Comparison of ENCODE assay signal across 8 mouse cellular contexts in the genomic region with DNA sequence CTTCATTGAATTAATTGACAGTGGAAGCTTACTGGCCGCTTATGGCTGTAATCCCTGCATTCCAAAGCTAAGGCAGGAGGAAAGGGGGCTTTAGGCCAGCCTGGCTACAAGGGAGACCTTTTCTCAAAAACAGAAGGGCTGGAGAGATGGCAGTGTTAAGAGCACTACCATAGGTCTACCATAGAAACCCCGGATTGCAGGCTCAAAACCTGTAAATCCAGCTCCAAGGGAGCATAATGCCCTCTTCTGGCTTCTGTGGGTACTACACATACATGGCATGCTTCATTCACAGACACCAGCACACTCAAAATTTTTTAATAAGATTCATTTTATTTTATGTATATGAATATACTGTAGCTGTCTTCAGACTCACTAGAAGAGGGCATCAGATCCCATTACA. TPM values are rescaled to one million over a fixed set of nuclear protein-coding genes. Genes with fewer than 3 reads are reported as not detected.
DNase-seq lines count a peak whose midpoint lies in the region; ATAC-seq and TF ChIP-seq lines count a peak whose summit lies in the region.
"Had no signal": no experiment of that assay in that cellular context is flagged by ENCODE, and none has a peak within 500 bp of the region (broad histone marks: within the 10 kb centered on the region; RNA-seq: fewer than 3 reads in every experiment).

No protein-coding gene starts in this region.

- peaks cover 75% of the 10 kb centered on the region for H3K36me3 ChIP-seq in midbrain, embryonic 10.5 days
- 0 out of 2 replicates have a peak, but pooled peaks cover 3% of the 10 kb centered on the region for H3K36me3 ChIP-seq in midbrain, embryonic 15.5 days (replicated peaks)
- peaks cover 21% of the 10 kb centered on the region for H3K36me3 ChIP-seq in limb, embryonic 14.5 days (ENCODE audit: control insufficient read depth, insufficient read depth, low read length)

- peak; percentile 55 for DNase-seq in midbrain, embryonic 10.5 days (ENCODE audit: low spot score)
- peak; percentile 39 for DNase-seq in Muller cell, postnatal 12 days (ENCODE audit: inconsistent ontology term)
- peak; percentile 79 for DNase-seq in cerebellum, adult 8-10 months
- peak; percentile 77 to 88 for DNase-seq in heart, postnatal 10 days
- peak; percentile 64 for DNase-seq in limb, embryonic 14.5 days (ENCODE audit: low spot score)
- DNase-seq in retina, embryonic 14.5 days (ENCODE audit: low spot score), result peak; percentile 83

- H3K9me3 ChIP-seq in midbrain, embryonic 10.5 days (replicated peaks), result no peaks in the 10 kb centered on the region
- H3K9me3 ChIP-seq in midbrain, embryonic 15.5 days, result no peaks in the 10 kb centered on the region
- H3K9me3 ChIP-seq in limb, embryonic 14.5 days (ENCODE audit: control insufficient read depth, low read length), result no peaks in the 10 kb centered on the region

- no peak for TF ChIP-seq POLR2A in limb, embryonic 14.5 days (IDR thresholded peaks at IDR 0.05; ENCODE audit: borderline replicate concordance, extremely low read depth, insufficient read depth, insufficient read length)

- ATAC-seq in midbrain, embryonic 15.5 days (replicated peaks), result no peak
- ATAC-seq in limb, embryonic 14.5 days (ENCODE audit: low FRiP score, low read depth), result no peak

- H3K4me2 ChIP-seq in midbrain, embryonic 15.5 days, result no peak overlapping the region
- H3K4me2 ChIP-seq in limb, embryonic 14.5 days (replicated peaks; ENCODE audit: low read depth, low read length, severe bottlenecking), result no peak overlapping the region

- H3K9ac ChIP-seq in midbrain, embryonic 15.5 days, result no peak overlapping the region
- no peak overlapping the region for H3K9ac ChIP-seq in limb, embryonic 14.5 days (ENCODE audit: low read depth, low read length, severe bottlenecking)

- H3K27me3 ChIP-seq in midbrain, embryonic 10.5 days (ENCODE audit: low read depth, poor library complexity, severe bottlenecking), result no peaks in the 10 kb centered on the region
- no peaks in the 10 kb centered on the region for H3K27me3 ChIP-seq in midbrain, embryonic 15.5 days (replicated peaks)
- H3K27me3 ChIP-seq in limb, embryonic 14.5 days (ENCODE audit: control insufficient read depth, insufficient read depth, low read length), result no peaks in the 10 kb centered on the region

- H3K4me1 ChIP-seq in midbrain, embryonic 10.5 days, result peaks cover 27% of the 10 kb centered on the region
- H3K4me1 ChIP-seq in midbrain, embryonic 15.5 days, result peaks cover 42% of the 10 kb centered on the region
- H3K4me1 ChIP-seq in limb, embryonic 14.5 days (ENCODE audit: control insufficient read depth, insufficient read depth, low read length), result peaks cover 19% of the 10 kb centered on the region

- no peak overlapping the region for H3K27ac ChIP-seq in midbrain, embryonic 10.5 days (replicated peaks)
- H3K27ac ChIP-seq in midbrain, embryonic 15.5 days, result no peak overlapping the region
- no peak overlapping the region for H3K27ac ChIP-seq in limb, embryonic 14.5 days (replicated peaks; ENCODE audit: low read depth, low read length)

- no peak overlapping the region for H3K4me3 ChIP-seq in midbrain, embryonic 10.5 days
- H3K4me3 ChIP-seq in midbrain, embryonic 15.5 days, result no peak overlapping the region
- no peak overlapping the region for H3K4me3 ChIP-seq in limb, embryonic 14.5 days (replicated peaks; ENCODE audit: low read length)
- H3K4me3 ChIP-seq: myocyte had no signal

- WGBS in midbrain, embryonic 10.5 days, result 43% methylated on average over 2 of the region's 2 CpGs
- 25% methylated on average over 2 of the region's 2 CpGs for WGBS in midbrain, embryonic 15.5 days
- WGBS in limb, embryonic 14.5 days, result 35% methylated on average over 2 of the region's 2 CpGs

- intact Hi-C loops in heart, postnatal 10 days (cut with DNase I), result loop anchor here (1.0 to 5.0 kb wide), 2 partner anchors 73 to 179 kb away; no protein-coding TSS in a partner anchor

RNA-seq across cellular contexts. Expression of gene Baz1b, which starts 4.6 kb away (rescaled TPM):
- polyA plus RNA-seq in midbrain, embryonic 10.5 days (2016; fragmentation: Nextera tagmentation; extraction: Ambion mirVana), result 49.3 and 51.5 TPM in 2 replicates
- polyA plus RNA-seq in midbrain, embryonic 15.5 days (2015; fragmentation: Nextera tagmentation; extraction: Ambion mirVana), result 30.5 and 30.9 TPM in 2 replicates
- 10 to 100 TPM; 41.6 to 48.5 TPM for total RNA-seq in heart, postnatal 10 days (2021)
- polyA plus RNA-seq in limb, embryonic 14.5 days (2012; rRNA removed), result 72.7 and 73.0 TPM in 2 replicates
- 52.3 and 58.8 TPM in 2 replicates for polyA plus RNA-seq in limb, embryonic 14.5 days (2014; fragmentation: Nextera tagmentation; extraction: Ambion mirVana)

RNA-seq across cellular contexts. Expression of gene Bcl7b, which starts 23.5 kb away (rescaled TPM):
- polyA plus RNA-seq in midbrain, embryonic 10.5 days (2016; fragmentation: Nextera tagmentation; extraction: Ambion mirVana), result 49.4 and 49.5 TPM in 2 replicates
- polyA plus RNA-seq in midbrain, embryonic 15.5 days (2015; fragmentation: Nextera tagmentation; extraction: Ambion mirVana), result 41.8 and 48.4 TPM in 2 replicates
- 10 to 100 TPM; 33.5 to 35.8 TPM for total RNA-seq in heart, postnatal 10 days (2021)
- 20.6 and 24.6 TPM in 2 replicates for polyA plus RNA-seq in limb, embryonic 14.5 days (2012; rRNA removed)
- 43.3 and 46.2 TPM in 2 replicates for polyA plus RNA-seq in limb, embryonic 14.5 days (2014; fragmentation: Nextera tagmentation; extraction: Ambion mirVana)

RNA-seq across cellular contexts. Expression of gene Tbl2, which starts 42.2 kb away (rescaled TPM):
- polyA plus RNA-seq in midbrain, embryonic 10.5 days (2016; fragmentation: Nextera tagmentation; extraction: Ambion mirVana), result 23.6 and 25.8 TPM in 2 replicates
- polyA plus RNA-seq in midbrain, embryonic 15.5 days (2015; fragmentation: Nextera tagmentation; extraction: Ambion mirVana), result 13.2 and 13.4 TPM in 2 replicates
- total RNA-seq in heart, postnatal 10 days (2021), result 10 to 100 TPM; 13.0 to 15.6 TPM
- 23.2 and 25.7 TPM in 2 replicates for polyA plus RNA-seq in limb, embryonic 14.5 days (2012; rRNA removed)
- polyA plus RNA-seq in limb, embryonic 14.5 days (2014; fragmentation: Nextera tagmentation; extraction: Ambion mirVana), result 29.8 and 32.1 TPM in 2 replicates

RNA-seq across cellular contexts. Expression of gene Fzd9, which starts 59.4 kb away (rescaled TPM):
- 15.5 and 16.0 TPM in 2 replicates for polyA plus RNA-seq in midbrain, embryonic 10.5 days (2016; fragmentation: Nextera tagmentation; extraction: Ambion mirVana)
- 11.5 and 15.4 TPM in 2 replicates for polyA plus RNA-seq in midbrain, embryonic 15.5 days (2015; fragmentation: Nextera tagmentation; extraction: Ambion mirVana)
- total RNA-seq in heart, postnatal 10 days (2021), result under 1 TPM; 0.55 to 0.84 TPM
- polyA plus RNA-seq in limb, embryonic 14.5 days (2012; rRNA removed), result 31.2 and 50.0 TPM in 2 replicates
- 19.4 and 23.1 TPM in 2 replicates for polyA plus RNA-seq in limb, embryonic 14.5 days (2014; fragmentation: Nextera tagmentation; extraction: Ambion mirVana)
